Mouse (Mus musculus) pancreas, adult 10 weeks (tissue): ENCODE data around the gene Tmem223. TPM values are rescaled to one million over a fixed set of nuclear protein-coding genes. Genes with fewer than 3 reads are reported as not detected.

ENCODE experiments used
- polyA plus RNA-seq: library from polyadenylated mRNA; stranded (reverse); fragments of 350-450 nt; fragmentation: Illumina TruSeq; extraction: RNeasy Lipid Tissue Mini Kit (QIAGEN cat#74804); gene quantifications from one replicate; pipeline ENCODE4 v1.2.3, GENCODE M21; 2015; ENCODE audit warnings: low read depth, low replicate concordance; ENCODE audit not compliant: insufficient read depth

The Tmem223 gene
- polyA plus RNA-seq = 32.1 TPM

GRCm38 (mm10) chr19:8770567-8771270 lies at the start of gene Tmem223:
TSS of gene Tmem223 (plus strand) at chr19:8770996.

GRCm38 (mm10) chr19:8722907-8723573 lies 47.8 kb upstream of the Tmem223 start, which contains the start of gene Slc3a2:
TSS of gene Slc3a2 (minus strand) at chr19:8723369.

GRCm38 (mm10) chr19:8735389-8736159 lies 35.2 kb upstream of the Tmem223 start, which contains the start of gene Wdr74:
TSS of gene Wdr74 (plus strand) at chr19:8735827.

GRCm38 (mm10) chr19:8740603-8741002 lies 30.2 kb upstream of the Tmem223 start, which contains the start of gene 1700092M07Rik:
TSS of gene 1700092M07Rik (plus strand) at chr19:8740718.

GRCm38 (mm10) chr19:8741243-8741869 lies 29.4 kb upstream of the Tmem223 start, which contains the start of gene Stx5a:
TSS of gene Stx5a (plus strand) at chr19:8741413.

GRCm38 (mm10) chr19:8756635-8757387 lies 14.0 kb upstream of the Tmem223 start, which contains the start of gene Nxf1:
TSS of gene Nxf1 (plus strand) at chr19:8757073.

GRCm38 (mm10) chr19:8774086-8774835 lies 3.5 kb downstream of the Tmem223 start, which contains the start of gene Tmem179b:
TSS of gene Tmem179b (minus strand) at chr19:8774467.

GRCm38 (mm10) chr19:8786008-8786781 lies 15.4 kb downstream of the Tmem223 start, which contains the start of gene Taf6l:
TSS of gene Taf6l (minus strand) at chr19:8786417.

GRCm38 (mm10) chr19:8798264-8798946 lies 27.6 kb downstream of the Tmem223 start, which contains the start of gene Polr2g:
TSS of gene Polr2g (minus strand) at chr19:8798577.

GRCm38 (mm10) chr19:8802130-8802821 lies 31.5 kb downstream of the Tmem223 start, which contains the start of gene Zbtb3:
TSS of gene Zbtb3 (plus strand) at chr19:8802555.

GRCm38 (mm10) chr19:8818801-8819595 lies 48.2 kb downstream of the Tmem223 start, which contains the start of gene Ttc9c:
TSS of gene Ttc9c (minus strand) at chr19:8819333.

GRCm38 (mm10) chr19:8819596-8820423 lies 49.0 kb downstream of the Tmem223 start, which contains the start of gene Hnrnpul2:
TSS of gene Hnrnpul2 (plus strand) at chr19:8820010.

